In genomic region chr2:75385551-75386263, GRCm38 (mm10) we compare ENCODE assay signal across 24 mouse cellular contexts.
DNase-seq lines count a peak whose midpoint lies in the region; ATAC-seq lines count a peak whose summit lies in the region.
"Had no signal": no experiment of that assay in that cellular context is flagged by ENCODE, and none has a peak within 500 bp of the region (broad histone marks: within the 10 kb centered on the region; RNA-seq: fewer than 3 reads in every experiment).

No protein-coding gene starts in this region.

- no peak overlapping the region for H3K9ac ChIP-seq in forebrain, embryonic 13.5 days
- no peak overlapping the region for H3K9ac ChIP-seq in forebrain, embryonic 11.5 days (ENCODE audit: low read length)
- no peak overlapping the region for H3K9ac ChIP-seq in neural tube, embryonic 13.5 days
- no peak overlapping the region for H3K9ac ChIP-seq in midbrain, embryonic 12.5 days (replicated peaks)
- H3K9ac ChIP-seq in neural tube, embryonic 15.5 days (replicated peaks) = no peak overlapping the region
- H3K9ac ChIP-seq: heart, embryonic 13.5 days; liver, postnatal 0 days had no signal

- H3K9me3 ChIP-seq in forebrain, embryonic 13.5 days (replicated peaks) = no peaks in the 10 kb centered on the region
- H3K9me3 ChIP-seq in forebrain, embryonic 11.5 days (ENCODE audit: control insufficient read depth, low read length) = no peaks in the 10 kb centered on the region
- no peaks in the 10 kb centered on the region for H3K9me3 ChIP-seq in neural tube, embryonic 13.5 days
- H3K9me3 ChIP-seq in midbrain, embryonic 12.5 days = no peaks in the 10 kb centered on the region
- H3K9me3 ChIP-seq in neural tube, embryonic 15.5 days (replicated peaks) = no peaks in the 10 kb centered on the region
- H3K9me3 ChIP-seq: G1E; heart, embryonic 13.5 days; megakaryocyte, embryonic 14.5 days had no signal

- H3K27me3 ChIP-seq in forebrain, embryonic 13.5 days = no peaks in the 10 kb centered on the region
- H3K27me3 ChIP-seq in forebrain, embryonic 11.5 days (ENCODE audit: control insufficient read depth, insufficient read depth, low read length) = no peaks in the 10 kb centered on the region
- H3K27me3 ChIP-seq in neural tube, embryonic 13.5 days = no peaks in the 10 kb centered on the region
- no peaks in the 10 kb centered on the region for H3K27me3 ChIP-seq in midbrain, embryonic 12.5 days
- H3K27me3 ChIP-seq in neural tube, embryonic 15.5 days (replicated peaks) = no peaks in the 10 kb centered on the region
- H3K27me3 ChIP-seq: heart, embryonic 13.5 days; megakaryocyte, embryonic 14.5 days had no signal

- H3K4me2 ChIP-seq in forebrain, embryonic 13.5 days = no peak overlapping the region
- no peak overlapping the region for H3K4me2 ChIP-seq in forebrain, embryonic 11.5 days (ENCODE audit: low read depth, low read length, severe bottlenecking)
- no peak overlapping the region for H3K4me2 ChIP-seq in neural tube, embryonic 13.5 days
- no peak overlapping the region for H3K4me2 ChIP-seq in midbrain, embryonic 12.5 days (replicated peaks)
- H3K4me2 ChIP-seq in neural tube, embryonic 15.5 days = no peak overlapping the region
- H3K4me2 ChIP-seq: heart, embryonic 13.5 days had no signal

- peak overlapping the region; percentile 77 for H3K27ac ChIP-seq in forebrain, embryonic 13.5 days
- no peak overlapping the region; the same call in 1 of the 2 replicates for H3K27ac ChIP-seq in forebrain, embryonic 11.5 days (ENCODE audit: low read depth, low read length)
- H3K27ac ChIP-seq in neural tube, embryonic 13.5 days (replicated peaks) = peak overlapping the region; percentile 42
- H3K27ac ChIP-seq in midbrain, embryonic 12.5 days (replicated peaks) = peak overlapping the region; percentile 73
- H3K27ac ChIP-seq in neural tube, embryonic 15.5 days (replicated peaks) = 0 out of 2 replicates have a peak overlapping the region, but pooled peaks have one; percentile 4
- H3K27ac ChIP-seq: heart, embryonic 13.5 days had no signal

- ATAC-seq in forebrain, embryonic 13.5 days = 0 out of 2 replicates have a peak, but pooled peaks have one; percentile 43
- ATAC-seq in forebrain, embryonic 11.5 days (replicated peaks; ENCODE audit: low FRiP score) = no peak
- no peak for ATAC-seq in neural tube, embryonic 13.5 days (ENCODE audit: low read depth)
- ATAC-seq in midbrain, embryonic 12.5 days (ENCODE audit: low FRiP score, low read depth) = no peak
- no peak for ATAC-seq in neural tube, embryonic 15.5 days (ENCODE audit: low FRiP score)
- no peak for ATAC-seq in monocyte, adult 5-6 weeks (replicated peaks; ENCODE audit: insufficient number of reproducible peaks, low FRiP score, low TSS enrichment, poor library complexity, severe bottlenecking)
- ATAC-seq in erythroid progenitor cell, adult 5-6 weeks (replicated peaks; ENCODE audit: low FRiP score, poor library complexity, severe bottlenecking) = no peak
- ATAC-seq: activated CD4-positive, CD25-positive, alpha-beta regulatory T cell, adult 4 months; intestine, embryonic 16.5 days; liver, postnatal 0 days had no signal

- H3K36me3 ChIP-seq in forebrain, embryonic 13.5 days (ENCODE audit: poor library complexity, severe bottlenecking) = no peaks in the 10 kb centered on the region
- no peaks in the 10 kb centered on the region for H3K36me3 ChIP-seq in forebrain, embryonic 11.5 days (ENCODE audit: control insufficient read depth, insufficient read depth, low read length)
- no peaks in the 10 kb centered on the region for H3K36me3 ChIP-seq in neural tube, embryonic 13.5 days
- H3K36me3 ChIP-seq in midbrain, embryonic 12.5 days = no peaks in the 10 kb centered on the region
- H3K36me3 ChIP-seq in neural tube, embryonic 15.5 days = no peaks in the 10 kb centered on the region
- H3K36me3 ChIP-seq: G1E; heart, embryonic 13.5 days had no signal

- H3K4me3 ChIP-seq in forebrain, embryonic 13.5 days = no peak overlapping the region
- H3K4me3 ChIP-seq in forebrain, embryonic 11.5 days (ENCODE audit: low read depth, low read length) = no peak overlapping the region
- H3K4me3 ChIP-seq in neural tube, embryonic 13.5 days = no peak overlapping the region
- H3K4me3 ChIP-seq in midbrain, embryonic 12.5 days = no peak overlapping the region
- no peak overlapping the region for H3K4me3 ChIP-seq in neural tube, embryonic 15.5 days (replicated peaks)
- H3K4me3 ChIP-seq: heart, embryonic 13.5 days; megakaryocyte, embryonic 14.5 days had no signal

- WGBS in forebrain, embryonic 13.5 days = 37% methylated on average over 7 of the region's 7 CpGs
- 49% methylated on average over 7 of the region's 7 CpGs for WGBS in forebrain, embryonic 11.5 days
- 45% methylated on average over 7 of the region's 7 CpGs for WGBS in neural tube, embryonic 13.5 days
- WGBS in midbrain, embryonic 12.5 days = 37% methylated on average over 7 of the region's 7 CpGs
- 44% methylated on average over 7 of the region's 7 CpGs for WGBS in neural tube, embryonic 15.5 days

- no peak for DNase-seq in forebrain, embryonic 11.5 days (ENCODE audit: low spot score)
- no peak for DNase-seq in neural tube, embryonic 10.5 days (ENCODE audit: extremely low spot score, low spot score)
- DNase-seq: adrenal gland, postnatal 10 days; cerebellum, adult 11 months; cerebellum, postnatal 10 days; embryo, embryonic 11 days; heart, adult 18-20 months; kidney, postnatal 10 days; left cerebral cortex, postnatal 4 days; liver, postnatal 0 days; lung, postnatal 14 days; right cerebral cortex, adult 18-20 months; thymus, postnatal 14 days had no signal

- peaks cover 14% of the 10 kb centered on the region; the same call in 1 of the 2 replicates for H3K4me1 ChIP-seq in forebrain, embryonic 13.5 days
- no peaks in the 10 kb centered on the region for H3K4me1 ChIP-seq in forebrain, embryonic 11.5 days (replicated peaks; ENCODE audit: control insufficient read depth, insufficient read depth, low read length)
- peaks cover 12% of the 10 kb centered on the region for H3K4me1 ChIP-seq in neural tube, embryonic 13.5 days (replicated peaks)
- H3K4me1 ChIP-seq in midbrain, embryonic 12.5 days = peaks cover 14% of the 10 kb centered on the region; the same call in 1 of the 2 replicates
- peaks cover 11% of the 10 kb centered on the region; the same call in 1 of the 2 replicates for H3K4me1 ChIP-seq in neural tube, embryonic 15.5 days
- H3K4me1 ChIP-seq: heart, embryonic 13.5 days; megakaryocyte, embryonic 14.5 days had no signal
